Mouse (Mus musculus) embryonic facial prominence, embryonic 13.5 days (tissue): Measurements from ENCODE around the gene D430041D05Rik. TPM values are rescaled to one million over a fixed set of nuclear protein-coding genes. Genes with fewer than 3 reads are reported as not detected.
"Not testable (repeated sequence)": the region's sequence is repeated elsewhere in the genome, so short reads cannot be mapped to it uniquely, and the experiment has no call there.

Experiments used
- ATAC-seq: fragments of 200-750 bp; cut with Nextera tagmentation; 2 replicates; pipeline ENCODE4 v1.8.0; 2017; ENCODE audit warnings: low read depth; ENCODE audit not compliant: insufficient number of reproducible peaks, insufficient read depth, low FRiP score, low TSS enrichment
- H3K27ac ChIP-seq: fragments of 300-500 bp; sonication (generic); 2 replicates; pipeline ENCODE4 v1.5.1; 2015; ENCODE audit warnings: moderate library complexity, mild to moderate bottlenecking, inconsistent platforms
- H3K27me3 ChIP-seq: fragments of 300-500 bp; sonication (generic); 2 replicates; pipeline ENCODE4 v1.6.1; 2015; ENCODE audit warnings: mild to moderate bottlenecking, inconsistent platforms
- H3K36me3 ChIP-seq: fragments of 300-500 bp; sonication (generic); 2 replicates; pipeline ENCODE4 v1.6.1; 2015; ENCODE audit warnings: mild to moderate bottlenecking, inconsistent platforms
- H3K4me1 ChIP-seq: fragments of 300-500 bp; sonication (generic); 2 replicates; pipeline ENCODE4 v1.6.1; 2015; ENCODE audit warnings: inconsistent platforms
- H3K4me2 ChIP-seq: fragments of 300-500 bp; sonication (generic); 2 replicates; pipeline ENCODE4 v1.6.1; 2015; ENCODE audit warnings: moderate library complexity, mild to moderate bottlenecking, inconsistent platforms
- H3K4me3 ChIP-seq: fragments of 300-500 bp; sonication (generic); 2 replicates; pipeline ENCODE4 v1.5.1; 2015; ENCODE audit warnings: mild to moderate bottlenecking, inconsistent platforms
- H3K9ac ChIP-seq: fragments of 300-500 bp; sonication (generic); 2 replicates; pipeline ENCODE4 v1.6.1; 2015; ENCODE audit warnings: mild to moderate bottlenecking, inconsistent platforms
- H3K9me3 ChIP-seq: fragments of 300-500 bp; sonication (generic); 2 replicates; pipeline ENCODE4 v1.6.1; 2016; ENCODE audit warnings: inconsistent platforms
- WGBS: fragments of 180-500 bp; shearing (Covaris S2); methylation state at CpG from one replicate; pipeline ENCODE4 v1.1.7; 2015; ENCODE audit warnings: mixed read lengths; 5-methylcytosine and 5-hydroxymethylcytosine counted together
- polyA plus RNA-seq: library from polyadenylated mRNA; unstranded; fragments of >200 nt; fragmentation: Nextera tagmentation; extraction: Ambion mirVana; gene quantifications from 2 replicates; pipeline ENCODE4 v1.2.1, GENCODE M21; 2015

D430041D05Rik gene
- polyA plus RNA-seq, 1 experiment from 2014 or later, result 0.80 TPM

DNA sequence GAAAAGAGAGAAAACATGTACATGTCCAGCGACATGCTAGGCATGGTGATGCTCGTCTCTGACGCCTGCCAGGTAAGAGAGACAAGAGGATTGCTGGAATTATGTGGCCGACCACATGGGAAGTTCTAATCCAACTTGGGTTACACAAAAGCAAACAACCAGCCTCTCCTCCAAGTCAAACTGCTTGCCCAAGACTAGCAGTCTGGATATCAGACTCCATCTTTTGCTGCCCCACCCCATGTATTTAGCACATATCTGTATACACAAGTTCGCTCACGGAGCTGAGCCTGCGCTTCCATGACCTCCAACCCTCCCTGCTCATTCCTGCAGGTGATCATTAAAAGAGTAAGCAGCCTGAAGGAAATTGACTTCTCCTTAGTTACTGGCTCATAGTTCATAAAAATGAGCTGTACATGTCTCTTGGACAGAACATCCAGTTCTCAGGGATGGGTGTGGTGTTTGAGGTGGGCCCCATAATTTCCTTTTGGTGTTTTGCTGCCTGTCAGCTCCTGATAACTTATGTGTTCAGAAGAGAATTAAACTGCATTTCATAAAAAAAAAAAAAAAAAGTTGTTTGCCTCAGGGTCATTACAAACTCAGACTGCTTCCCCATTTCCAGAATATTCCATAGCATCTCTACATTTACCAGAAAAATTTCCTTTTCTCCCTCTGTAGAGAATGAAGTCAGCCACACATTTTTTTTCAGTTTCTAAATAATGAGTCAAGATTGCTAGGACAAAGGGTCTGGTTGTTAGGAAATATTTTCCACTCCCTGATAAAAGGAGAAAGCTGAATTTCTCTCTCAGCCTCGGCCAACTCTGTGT lies 288.9 kb downstream of the D430041D05Rik start:
- no peaks in the 10 kb centered on the region for H3K36me3 ChIP-seq
- H3K4me1 ChIP-seq, result peaks cover 10% of the 10 kb centered on the region
- no peak for ATAC-seq
- H3K27me3 ChIP-seq, result peaks cover 18% of the 10 kb centered on the region
- 72% methylated on average over 8 of the region's 8 CpGs for WGBS
- H3K4me2 ChIP-seq, result peak overlapping the region; percentile 96
- H3K27ac ChIP-seq, result peak overlapping the region; percentile 62; the same call in 1 of the 2 replicates
- H3K4me3 ChIP-seq, result peak overlapping the region; percentile 71
- H3K9ac ChIP-seq, result peak overlapping the region; percentile 81; the same call in 1 of the 2 replicates
- no peaks in the 10 kb centered on the region for H3K9me3 ChIP-seq

DNA sequence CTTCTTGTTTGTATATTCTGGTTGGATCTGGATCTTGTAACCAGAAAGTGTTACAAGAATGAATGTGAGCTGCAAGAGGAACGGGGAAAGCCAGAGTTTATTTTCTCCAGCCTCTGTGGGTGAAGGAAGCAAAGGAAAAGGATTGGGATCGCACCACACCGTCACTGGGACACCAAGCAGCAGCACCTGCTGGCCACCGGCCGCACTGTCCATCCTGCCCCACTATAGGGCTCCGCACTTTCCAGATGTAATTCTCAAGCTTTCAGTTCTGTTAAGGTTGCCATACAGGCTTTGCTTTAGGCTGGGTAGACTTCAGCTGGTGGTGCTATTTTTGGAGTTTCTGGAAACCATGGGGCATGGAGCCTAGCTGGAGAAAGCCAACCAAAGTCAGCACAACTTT lies 290.5 kb downstream of the D430041D05Rik start:
- Histone ChIP-seq H3K4me2 (no peak overlapping the region), H3K36me3 (no peaks in the 10 kb centered on the region)
- WGBS, result 54% methylated on average over 6 of the region's 6 CpGs

DNA sequence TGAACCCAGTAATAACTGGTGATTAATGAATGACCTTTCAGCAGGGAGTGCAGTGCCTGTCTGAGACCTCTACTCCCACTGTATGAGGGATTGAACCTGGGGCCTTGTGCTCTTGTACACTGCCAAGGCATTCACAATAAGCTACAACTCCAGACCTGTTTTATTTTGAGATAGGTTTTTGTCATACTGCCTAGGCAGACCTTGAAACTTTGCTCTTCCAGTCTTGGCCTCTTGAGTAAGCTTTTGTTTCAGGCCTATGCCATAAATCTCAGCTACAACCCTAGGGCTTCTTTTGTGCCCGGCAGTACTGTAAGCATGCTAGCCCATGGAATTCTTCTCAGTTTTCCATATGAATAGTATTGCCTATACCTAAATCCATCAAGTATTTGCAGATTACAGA lies 291.7 kb downstream of the D430041D05Rik start:
- no peak overlapping the region for H3K4me2 ChIP-seq
- no peak for ATAC-seq

More for the DNA sequence above, 290.5 kb downstream of the D430041D05Rik start:
- no peaks in the 10 kb centered on the region for H3K9me3 ChIP-seq
- no peak for ATAC-seq
- H3K4me1 ChIP-seq, result peaks cover 10% of the 10 kb centered on the region
- peaks cover 15% of the 10 kb centered on the region for H3K27me3 ChIP-seq
- H3K4me3 ChIP-seq, result no peak overlapping the region
- H3K27ac ChIP-seq, result no peak overlapping the region
- H3K9ac ChIP-seq, result no peak overlapping the region

DNA sequence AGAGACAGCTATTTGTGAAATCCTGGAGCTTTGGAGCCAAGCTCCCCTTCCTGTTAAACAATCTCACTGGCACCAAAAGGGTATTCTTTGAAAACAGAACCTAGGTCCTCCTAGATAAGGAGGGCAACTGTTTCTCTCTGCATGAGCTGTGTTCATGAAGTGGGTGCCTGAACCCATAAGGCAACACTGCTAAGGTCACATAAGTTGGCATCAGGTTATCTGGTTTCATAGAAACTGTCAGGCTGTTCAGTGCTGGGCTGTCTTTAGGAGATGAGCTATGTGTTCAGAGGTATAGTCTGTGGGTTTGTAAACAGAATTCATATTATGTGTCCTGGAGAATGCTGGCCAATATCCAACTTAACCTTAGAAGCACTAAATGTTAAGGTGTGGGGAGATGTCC lies 293.6 kb downstream of the D430041D05Rik start:
- not testable (repeated sequence) for H3K4me3 ChIP-seq, H3K9ac ChIP-seq, H3K4me2 ChIP-seq, H3K27me3 ChIP-seq, H3K4me1 ChIP-seq, H3K9me3 ChIP-seq, H3K36me3 ChIP-seq, ATAC-seq, H3K27ac ChIP-seq

More for the DNA sequence above, 291.7 kb downstream of the D430041D05Rik start:
- Histone ChIP-seq H3K4me3 (no peak overlapping the region), H3K4me1 (peaks cover 10% of the 10 kb centered on the region), H3K27ac (no peak overlapping the region), H3K36me3 (no peaks in the 10 kb centered on the region), H3K9ac (no peak overlapping the region), H3K27me3 (peaks cover 5% of the 10 kb centered on the region), H3K9me3 (no peaks in the 10 kb centered on the region)
- 86% methylated on average over 1 of the region's 1 CpGs for WGBS

DNA sequence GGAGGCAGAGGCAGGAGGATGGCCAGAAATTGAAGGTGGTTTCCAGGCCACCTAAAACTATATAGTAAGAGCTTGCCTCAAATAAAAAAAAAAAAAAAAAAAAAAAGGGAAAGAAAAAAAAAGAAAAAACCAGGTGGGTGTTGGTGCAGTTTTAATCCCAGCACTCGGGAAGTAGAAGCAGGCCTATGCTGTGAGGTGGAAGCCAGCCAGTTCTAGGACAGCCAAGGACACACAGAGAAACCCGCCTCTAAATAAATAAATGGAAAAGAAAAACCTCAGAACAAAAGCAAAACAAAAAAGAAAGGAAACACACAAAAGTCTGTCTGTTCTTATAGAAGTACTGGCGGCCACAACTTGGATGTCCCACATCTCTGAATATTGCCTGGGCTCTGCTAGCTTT lies 295.9 kb downstream of the D430041D05Rik start:
- Histone ChIP-seq H3K36me3 (no peaks in the 10 kb centered on the region), H3K4me1 (no peaks in the 10 kb centered on the region), H3K4me3 (no peak overlapping the region), H3K4me2 (no peak overlapping the region), H3K9me3 (no peaks in the 10 kb centered on the region), H3K27ac (no peak overlapping the region), H3K27me3 (no peaks in the 10 kb centered on the region), H3K9ac (no peak overlapping the region)
- 89% methylated on average over 3 of the region's 3 CpGs for WGBS
- no peak for ATAC-seq

DNA sequence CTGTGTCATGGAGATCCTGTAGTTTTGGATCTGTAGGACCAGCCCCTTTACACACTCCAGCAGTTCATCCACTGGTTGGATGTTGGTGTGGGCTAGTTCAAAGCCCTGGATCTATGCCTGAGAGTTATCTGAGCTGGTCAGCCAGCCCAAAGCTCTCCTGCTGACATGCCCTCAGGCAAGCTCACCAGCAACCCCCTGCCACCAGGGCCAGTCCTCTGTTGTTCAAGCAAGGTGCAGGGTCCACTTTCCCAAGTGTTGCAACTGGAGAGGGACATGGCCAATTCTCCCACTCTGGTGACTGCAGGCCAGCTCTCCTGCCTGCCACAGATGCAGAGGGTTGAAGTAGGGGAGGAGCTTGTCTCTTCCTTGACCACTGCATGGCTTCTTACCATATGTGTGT lies 297.2 kb downstream of the D430041D05Rik start:
- not testable (repeated sequence) for H3K27ac ChIP-seq, H3K4me3 ChIP-seq, H3K9ac ChIP-seq, H3K4me2 ChIP-seq, H3K27me3 ChIP-seq, H3K9me3 ChIP-seq, H3K36me3 ChIP-seq, ATAC-seq, H3K4me1 ChIP-seq

DNA sequence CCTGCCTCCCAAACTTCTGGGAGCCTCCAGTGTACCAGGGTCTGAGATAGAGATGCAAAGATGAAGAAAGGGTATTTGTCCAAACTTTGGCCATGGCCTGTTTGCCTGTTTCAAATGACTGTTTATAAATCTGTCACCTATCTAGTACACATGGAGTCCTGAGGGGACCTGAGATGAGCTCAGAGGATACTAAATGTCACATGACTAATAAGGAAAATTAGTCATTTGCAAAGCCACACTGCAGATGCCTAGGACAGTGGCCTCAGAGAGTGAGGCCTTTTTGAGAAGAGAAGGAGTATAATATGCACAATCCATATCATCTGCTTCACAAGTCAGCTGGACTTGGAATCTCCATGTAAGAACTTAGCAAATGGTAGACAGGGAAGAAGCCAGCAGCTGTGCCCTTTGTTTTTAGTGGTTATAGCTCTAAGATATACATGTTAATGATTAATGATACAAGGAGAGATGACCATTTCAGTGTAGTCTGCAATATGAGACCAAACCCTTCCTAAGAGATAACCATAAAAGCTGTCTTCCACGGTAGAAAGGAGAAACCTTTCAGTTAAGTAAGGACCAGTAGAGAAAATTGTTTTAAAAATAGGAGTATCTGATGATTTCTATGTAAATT lies 299.5 kb downstream of the D430041D05Rik start:
- no CpG with 5 or more reads among the region's 1 CpGs for WGBS
- ATAC-seq, H3K27me3 ChIP-seq, H3K4me2 ChIP-seq, H3K4me1 ChIP-seq, H3K36me3 ChIP-seq, H3K9me3 ChIP-seq, H3K4me3 ChIP-seq, H3K9ac ChIP-seq, H3K27ac ChIP-seq: not testable (repeated sequence)

DNA sequence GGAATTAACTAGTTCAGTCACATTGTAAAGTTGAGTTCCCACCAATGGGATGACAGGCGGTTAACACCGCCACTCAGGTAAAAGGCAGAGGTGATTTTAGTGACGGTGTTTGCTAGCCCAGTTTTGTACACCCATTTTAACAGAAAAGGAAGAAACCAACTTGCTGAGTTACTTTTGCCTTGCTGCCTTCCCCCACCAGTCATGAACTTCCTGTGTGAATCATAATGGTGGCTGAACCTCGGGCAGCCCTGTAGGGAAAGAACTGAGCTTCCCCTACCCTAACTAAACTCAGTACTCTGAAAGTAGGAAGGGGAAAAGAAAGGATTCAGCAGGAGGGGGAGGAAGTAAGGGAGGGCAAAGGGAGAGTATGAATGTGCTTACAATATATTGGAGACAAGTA lies 300.8 kb downstream of the D430041D05Rik start:
- Histone ChIP-seq H3K9ac (no peak overlapping the region), H3K36me3 (no peaks in the 10 kb centered on the region), H3K4me3 (no peak overlapping the region), H3K4me2 (no peak overlapping the region), H3K27me3 (no peaks in the 10 kb centered on the region), H3K4me1 (no peaks in the 10 kb centered on the region), H3K9me3 (no peaks in the 10 kb centered on the region), H3K27ac (no peak overlapping the region)
- ATAC-seq, result no peak
- WGBS, result 76% methylated on average over 4 of the region's 4 CpGs

DNA sequence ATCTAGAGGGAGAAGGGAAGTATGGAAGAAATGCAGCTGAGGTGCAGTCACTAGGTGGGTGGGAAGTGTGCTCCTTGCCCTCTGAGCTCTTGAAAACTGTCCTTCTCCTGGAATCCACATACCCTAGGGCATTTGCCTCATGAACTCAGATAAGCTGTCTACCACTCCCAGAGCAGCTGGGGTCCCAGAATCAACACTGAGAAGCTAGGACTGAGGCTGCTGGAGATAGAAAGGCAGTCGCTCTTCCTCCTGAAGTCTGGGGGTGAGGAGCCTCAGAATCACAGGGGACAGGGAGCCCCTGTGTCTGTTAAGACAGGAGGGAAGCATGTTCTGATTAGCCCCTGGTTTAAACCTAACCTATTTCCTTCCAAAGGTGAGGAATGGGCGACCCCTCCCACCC lies 301.3 kb downstream of the D430041D05Rik start:
- H3K27ac ChIP-seq, result no peak overlapping the region
- H3K27me3 ChIP-seq, result no peaks in the 10 kb centered on the region
- no peaks in the 10 kb centered on the region for H3K9me3 ChIP-seq
- H3K36me3 ChIP-seq, result no peaks in the 10 kb centered on the region
- H3K4me1 ChIP-seq, result no peaks in the 10 kb centered on the region
- H3K9ac ChIP-seq, result no peak overlapping the region
- WGBS, result 70% methylated on average over 2 of the region's 2 CpGs
- H3K4me3 ChIP-seq, result no peak overlapping the region
- no peak for ATAC-seq
- no peak overlapping the region for H3K4me2 ChIP-seq

DNA sequence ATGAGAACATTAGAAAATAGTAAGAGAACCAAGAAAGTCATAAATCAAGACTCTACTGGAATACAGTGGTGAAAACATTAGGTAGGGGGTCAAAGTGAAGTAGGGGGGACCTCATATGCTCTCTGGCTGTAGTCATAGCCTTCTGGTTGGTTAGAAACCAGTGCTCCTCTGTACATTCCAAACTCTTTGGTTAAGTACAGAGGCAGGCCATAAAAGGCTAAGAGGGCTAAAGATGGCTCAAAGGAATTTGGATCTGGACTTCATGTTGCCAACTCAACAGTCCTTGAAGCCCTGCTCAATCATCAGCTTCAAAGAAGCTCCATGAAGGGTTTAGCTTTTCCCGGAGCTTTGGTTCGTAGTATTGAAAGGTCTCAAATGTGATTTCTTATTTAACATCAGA lies 301.8 kb downstream of the D430041D05Rik start:
- not testable (repeated sequence) for H3K36me3 ChIP-seq, H3K27ac ChIP-seq, H3K4me3 ChIP-seq, H3K4me2 ChIP-seq, ATAC-seq, H3K9me3 ChIP-seq, H3K9ac ChIP-seq, H3K27me3 ChIP-seq, H3K4me1 ChIP-seq
- 88% methylated on average over 2 of the region's 2 CpGs for WGBS

DNA sequence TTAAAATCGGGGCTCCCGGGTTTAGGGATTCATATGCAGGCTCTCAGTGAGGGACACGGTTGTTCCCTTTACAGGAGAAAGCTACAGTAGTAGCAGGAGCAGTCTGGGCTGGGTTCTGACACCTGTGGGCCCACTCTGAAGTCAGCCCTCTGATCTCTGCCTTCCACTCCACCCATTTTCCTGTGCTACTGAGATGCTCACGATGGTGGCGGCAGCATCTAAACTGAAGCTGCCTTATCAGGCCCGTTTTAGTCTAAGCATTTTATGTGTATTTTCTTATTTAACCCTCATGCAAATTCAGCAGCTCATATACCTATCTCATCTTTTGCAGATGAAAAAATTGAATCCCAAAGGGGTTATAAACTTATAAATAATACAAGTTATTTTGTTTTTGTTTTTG lies 306.0 kb downstream of the D430041D05Rik start:
- ATAC-seq, result no peak
- no peak overlapping the region for H3K9ac ChIP-seq
- WGBS, result 83% methylated on average over 6 of the region's 6 CpGs
- H3K4me2 ChIP-seq, result no peak overlapping the region
- H3K4me3 ChIP-seq, result no peak overlapping the region
- no peak overlapping the region for H3K27ac ChIP-seq
- H3K27me3 ChIP-seq, result no peaks in the 10 kb centered on the region
- peaks cover 10% of the 10 kb centered on the region for H3K4me1 ChIP-seq
- no peaks in the 10 kb centered on the region for H3K9me3 ChIP-seq
- H3K36me3 ChIP-seq, result no peaks in the 10 kb centered on the region

DNA sequence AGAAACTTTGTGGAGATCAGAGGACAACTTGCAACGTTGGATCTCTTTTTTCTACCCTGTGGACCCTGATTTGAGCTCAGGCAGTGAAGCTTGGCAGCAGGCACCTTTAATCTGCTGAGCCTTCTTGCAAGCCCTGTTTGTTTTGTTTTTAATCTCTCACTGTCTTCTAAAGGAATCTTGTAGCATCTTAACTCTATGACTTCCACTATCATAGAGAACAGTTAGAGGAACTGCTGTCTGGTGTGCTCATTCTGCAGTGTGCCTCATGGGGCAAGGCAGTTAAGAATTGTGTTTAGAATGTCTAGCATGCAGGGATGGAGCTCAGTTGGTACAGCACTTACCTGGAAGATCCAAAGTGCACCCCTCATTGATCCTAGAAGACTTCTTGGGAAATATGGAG lies 310.9 kb downstream of the D430041D05Rik start:
- no peak for ATAC-seq
- WGBS, result 42% methylated on average over 1 of the region's 1 CpGs
- Histone ChIP-seq H3K4me1 (peaks cover 20% of the 10 kb centered on the region), H3K4me3 (no peak overlapping the region), H3K4me2 (no peak overlapping the region), H3K9me3 (no peaks in the 10 kb centered on the region), H3K9ac (no peak overlapping the region), H3K36me3 (no peaks in the 10 kb centered on the region), H3K27me3 (no peaks in the 10 kb centered on the region), H3K27ac (no peak overlapping the region)
